Mouse (Mus musculus): ENCODE data around the gene Stra6. TPM values are rescaled to one million over a fixed set of nuclear protein-coding genes. Genes with fewer than 3 reads are reported as not detected.
A peak's percentile ranks its signal among the peaks of the same experiment; 100 is the strongest.

The Stra6 gene
- total RNA-seq (2021), result 10 to 100 TPM in 1 of 2 experiments, 1 to 10 TPM in 1; 7.7 to 10.4 TPM
- long read RNA-seq, experiment 1, partial matches to known transcripts, result 3 of 7 reads
- long read RNA-seq, experiment 1, other reads (novel, unspliced or antisense), result 1 of 7 reads
- long read RNA-seq, experiment 2, partial matches to known transcripts, result 3 of 12 reads
- long read RNA-seq, experiment 2, other reads (novel, unspliced or antisense), result 4 of 12 reads

DNA sequence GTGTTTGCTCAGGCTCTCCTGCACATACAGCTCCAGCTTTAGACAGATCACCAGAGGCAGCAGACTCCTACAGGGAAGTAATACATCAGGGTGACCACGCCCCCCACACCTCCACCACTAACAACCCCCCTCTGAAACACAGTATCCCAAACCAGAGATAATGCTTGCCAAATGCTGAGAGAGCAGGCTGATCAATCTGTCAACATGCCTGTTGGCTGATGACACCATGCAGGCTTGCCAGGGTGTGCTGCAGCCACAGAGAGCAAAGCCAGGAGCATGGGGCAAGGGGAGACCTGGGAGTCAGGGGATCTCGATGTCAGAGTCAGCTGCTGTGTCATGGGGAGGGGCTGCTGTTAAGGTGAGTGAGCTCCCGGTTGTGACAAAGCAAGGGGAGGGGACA is at the start of gene Stra6:
Gene Stra6 (plus strand): TSS at position 258 of the 400 bp plus-strand sequence.
- DNase-seq (ENCODE audit: low spot score in 2 of 2), result no peak
- intact Hi-C loops (cut with DNase I), result no loop called here

- no peak for DNase-seq (ENCODE audit: low spot score in 2 of 2)
Observed at GRCm38 (mm10) chr9:58014393-58015160, 49.0 kb upstream of the Stra6 start.

GRCm38 (mm10) chr9:58015856-58016255 is 47.7 kb upstream of the Stra6 start:
- DNase-seq (ENCODE audit: low spot score in 2 of 2), result no peak
- intact Hi-C loops (cut with DNase I), result no loop called here

More at GRCm38 (mm10) chr9:58014393-58015160, 49.0 kb upstream of the Stra6 start:
- intact Hi-C loops (cut with DNase I), result no loop called here

DNA sequence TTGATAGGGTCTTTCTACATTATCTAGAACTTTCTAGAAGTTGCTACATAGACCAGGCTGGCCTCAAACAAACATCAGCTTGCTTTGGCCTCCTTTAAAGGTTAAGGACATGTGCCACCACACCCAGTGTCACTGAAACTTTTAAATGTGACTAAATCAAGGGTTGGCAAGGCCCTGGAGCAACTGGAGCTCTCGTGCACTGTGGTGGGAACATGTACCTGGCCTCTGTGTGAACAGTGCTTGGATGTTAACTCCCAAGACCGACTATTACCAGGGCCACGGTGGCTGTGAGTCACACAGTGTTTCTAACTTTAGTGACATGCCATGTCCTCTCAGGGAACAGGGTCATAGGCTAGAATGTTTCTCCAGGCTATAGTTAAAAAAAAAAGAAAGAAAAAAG is 46.6 kb upstream of the Stra6 start:
- intact Hi-C loops (cut with DNase I), result no loop called here
- no peak for DNase-seq (ENCODE audit: low spot score in 2 of 2)

GRCm38 (mm10) chr9:58018385-58018784 is 45.2 kb upstream of the Stra6 start:
- intact Hi-C loops (cut with DNase I), result no loop called here
- no peak for DNase-seq (ENCODE audit: low spot score in 2 of 2)

- intact Hi-C loops (cut with DNase I), result no loop called here
- no peak for DNase-seq (ENCODE audit: low spot score in 2 of 2)
Observed at GRCm38 (mm10) chr9:58025995-58026394, 37.6 kb upstream of the Stra6 start.

DNA sequence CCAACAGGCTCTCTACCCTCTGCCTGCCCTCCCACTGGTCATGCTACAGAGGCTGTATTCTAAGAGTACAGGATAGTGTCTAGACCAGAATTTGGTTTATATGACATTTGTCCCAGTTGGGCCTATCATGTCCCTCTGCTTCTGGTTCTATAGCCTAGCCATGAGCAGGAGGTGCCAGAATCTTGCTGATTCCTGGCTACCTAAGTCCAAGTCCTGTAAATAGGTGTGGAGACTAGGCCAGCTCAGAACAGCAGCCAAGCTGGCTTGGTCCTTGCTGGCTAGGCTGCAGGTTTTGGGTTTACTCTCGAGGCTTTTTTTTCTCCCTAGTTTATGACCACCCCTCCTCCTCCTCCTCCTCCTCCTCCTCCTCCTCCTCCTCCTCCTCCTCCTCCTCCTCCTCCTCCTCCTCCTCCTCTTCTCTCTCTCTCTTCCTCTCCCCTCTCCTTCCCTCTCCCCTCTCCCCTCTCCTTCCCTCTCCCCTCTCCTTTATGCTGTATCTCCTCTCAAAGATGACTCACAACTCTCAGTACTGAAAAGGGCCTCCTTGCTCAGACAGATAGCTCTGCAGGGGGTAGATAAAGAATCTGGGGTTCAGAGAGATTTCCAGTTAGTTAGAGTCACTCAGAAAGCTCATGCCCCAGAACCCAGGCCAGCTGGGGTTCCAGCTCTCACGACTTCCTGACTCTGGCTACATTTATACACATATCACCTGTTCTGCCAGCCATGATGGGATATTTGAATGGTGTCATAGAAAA is 36.0 kb upstream of the Stra6 start:
- no peak for DNase-seq (ENCODE audit: low spot score in 2 of 2)

GRCm38 (mm10) chr9:58028841-58029240 is 34.7 kb upstream of the Stra6 start:
- no peak for DNase-seq (ENCODE audit: low spot score in 2 of 2)
- intact Hi-C loops (cut with DNase I), result no loop called here

More for the DNA sequence above, 36.0 kb upstream of the Stra6 start:
- intact Hi-C loops (cut with DNase I), result no loop called here

- intact Hi-C loops (cut with DNase I), result no loop called here
- no peak for DNase-seq (ENCODE audit: low spot score in 2 of 2)
Observed at GRCm38 (mm10) chr9:58029635-58030034, 34.0 kb upstream of the Stra6 start.

- intact Hi-C loops (cut with DNase I), result no loop called here
- DNase-seq (ENCODE audit: low spot score in 2 of 2), result no peak
Observed at GRCm38 (mm10) chr9:58031895-58032294, 31.7 kb upstream of the Stra6 start.

DNA sequence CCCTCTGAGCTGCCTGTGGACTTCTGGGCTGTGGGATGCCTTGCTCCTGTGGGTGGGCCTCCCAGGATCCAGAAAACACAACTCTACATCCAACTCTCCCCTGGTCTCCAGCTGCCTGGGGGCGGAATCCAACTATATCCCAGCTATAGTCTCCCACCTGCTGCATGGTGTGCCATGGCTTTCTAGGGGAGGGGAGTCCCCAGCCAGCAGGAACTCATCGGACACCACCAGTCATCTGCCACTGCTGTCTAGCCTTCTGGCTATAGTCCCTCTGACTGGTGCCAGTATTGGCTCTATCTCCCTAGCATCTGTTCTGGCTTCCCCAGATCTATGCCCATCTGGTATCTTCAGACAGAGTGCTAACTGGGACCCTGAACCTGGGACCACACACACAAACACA is 28.1 kb upstream of the Stra6 start:
- DNase-seq (ENCODE audit: low spot score in 2 of 2), result peak; percentile 37 to 68
- intact Hi-C loops (cut with DNase I), result loop anchor here (5.0 kb wide), 1 partner anchor 247 kb away; no protein-coding TSS in a partner anchor

- no peak for DNase-seq (ENCODE audit: low spot score in 2 of 2)
- intact Hi-C loops (cut with DNase I), result loop anchor here (5.0 kb wide), 1 partner anchor 246 kb away; no protein-coding TSS in a partner anchor
Observed at GRCm38 (mm10) chr9:58035951-58036698, 27.5 kb upstream of the Stra6 start.

DNA sequence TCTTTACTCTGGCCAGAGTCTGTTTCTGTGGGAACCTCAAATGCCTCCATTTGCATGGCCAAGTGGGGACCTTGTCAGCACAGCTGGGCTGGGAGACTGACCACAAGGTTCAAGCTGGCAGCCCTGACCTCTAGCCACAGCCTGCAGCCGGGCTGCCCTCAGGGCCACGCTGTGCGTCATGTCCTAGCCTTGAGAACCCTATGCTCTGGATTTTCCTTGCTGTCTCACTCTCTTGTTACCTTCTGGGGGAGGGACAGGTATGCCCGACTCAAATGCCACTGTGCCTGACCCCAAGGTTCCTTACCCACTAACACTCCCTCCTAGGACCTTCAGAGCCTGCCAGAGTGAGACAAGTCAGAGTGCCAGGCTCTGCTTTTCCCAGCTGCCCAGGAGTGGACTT is 26.6 kb upstream of the Stra6 start:
- DNase-seq (ENCODE audit: low spot score in 2 of 2), result no peak
- intact Hi-C loops (cut with DNase I), result loop anchor here (5.0 kb wide), 1 partner anchor 245 kb away; no protein-coding TSS in a partner anchor

DNA sequence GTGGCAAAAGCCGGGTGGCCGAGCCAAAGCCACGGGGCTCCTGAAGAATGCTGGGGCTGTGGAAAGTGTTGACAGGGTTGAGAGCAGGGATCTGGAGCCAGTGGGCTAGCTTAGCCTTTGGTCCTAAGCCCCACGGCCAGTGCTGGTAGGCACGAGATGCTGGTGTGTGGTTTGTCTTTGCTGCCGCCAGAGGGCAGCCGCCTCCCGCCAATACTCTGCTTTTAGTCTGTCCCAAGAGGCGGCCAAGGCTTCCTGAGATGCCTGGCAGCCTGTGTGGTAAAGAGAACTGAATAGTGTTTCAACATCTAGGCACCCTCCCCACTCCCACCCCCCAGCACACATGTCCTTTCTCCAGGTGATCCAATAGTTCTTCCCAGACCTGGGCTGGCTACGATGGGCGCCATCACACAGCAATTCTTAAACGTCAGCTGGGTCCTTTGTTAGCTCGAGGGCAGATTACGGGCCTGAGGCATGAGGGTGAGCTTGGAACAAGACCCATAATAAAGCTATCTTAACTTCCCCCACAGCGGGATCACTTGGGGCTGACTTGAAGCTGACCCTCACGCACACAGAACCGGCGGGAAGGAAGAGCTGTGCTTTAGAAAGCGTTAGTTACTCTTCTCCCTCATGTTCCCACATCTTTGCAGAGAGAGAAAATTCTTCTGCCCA is 25.0 kb upstream of the Stra6 start:
- intact Hi-C loops (cut with DNase I), result loop anchor here (2.0 to 5.0 kb wide), 2 partner anchors 166 to 244 kb away; partner anchors contain the start of genes Islr and Islr2
- DNase-seq (ENCODE audit: low spot score in 2 of 2), result peak; percentile 83 to 87

GRCm38 (mm10) chr9:58040977-58041376 is 22.6 kb upstream of the Stra6 start:
- intact Hi-C loops (cut with DNase I), result no loop called here
- no peak for DNase-seq (ENCODE audit: low spot score in 2 of 2)

- intact Hi-C loops (cut with DNase I), result no loop called here
- DNase-seq (ENCODE audit: low spot score in 2 of 2), result no peak
Observed at GRCm38 (mm10) chr9:58042391-58042790, 21.2 kb upstream of the Stra6 start.

GRCm38 (mm10) chr9:58043496-58044017 is 20.0 kb upstream of the Stra6 start:
- no peak for DNase-seq (ENCODE audit: low spot score in 2 of 2)
- intact Hi-C loops (cut with DNase I), result no loop called here

- intact Hi-C loops (cut with DNase I), result no loop called here
- no peak for DNase-seq (ENCODE audit: low spot score in 2 of 2)
Observed at GRCm38 (mm10) chr9:58044828-58045227, 18.8 kb upstream of the Stra6 start.

GRCm38 (mm10) chr9:58045646-58046045 is 17.9 kb upstream of the Stra6 start:
- intact Hi-C loops (cut with DNase I), result no loop called here
- DNase-seq (ENCODE audit: low spot score in 2 of 2), result no peak
